ENCODE assay signal across 11 mouse cellular contexts in genomic region chr6:54158317-54158716, GRCm38 (mm10).
DNase-seq lines count a peak whose midpoint lies in the region; ATAC-seq lines count a peak whose summit lies in the region.
"Had no signal": no experiment of that assay in that cellular context is flagged by ENCODE, and none has a peak within 500 bp of the region (broad histone marks: within the 10 kb centered on the region; RNA-seq: fewer than 3 reads in every experiment).

No protein-coding gene starts in this region.

- no peak overlapping the region for H3K27ac ChIP-seq in kidney, embryonic 14.5 days (ENCODE audit: low read depth, low read length)
- peak overlapping the region; percentile 35 for H3K27ac ChIP-seq in intestine, embryonic 16.5 days (ENCODE audit: low read length)
- H3K27ac ChIP-seq in macrophage: peak overlapping the region; percentile 65
- no peak overlapping the region for H3K27ac ChIP-seq in neural tube, embryonic 15.5 days (replicated peaks)
- H3K27ac ChIP-seq: limb, embryonic 13.5 days; neural tube, embryonic 12.5 days had no signal

- H3K27me3 ChIP-seq in kidney, embryonic 14.5 days (ENCODE audit: control insufficient read depth, insufficient read depth, low read length): no peaks in the 10 kb centered on the region
- no peaks in the 10 kb centered on the region for H3K27me3 ChIP-seq in intestine, embryonic 16.5 days (replicated peaks; ENCODE audit: control insufficient read depth, insufficient read depth, low read length)
- H3K27me3 ChIP-seq in neural tube, embryonic 15.5 days (replicated peaks): no peaks in the 10 kb centered on the region; the same call in 1 of the 2 replicates
- H3K27me3 ChIP-seq: limb, embryonic 13.5 days; neural tube, embryonic 12.5 days had no signal

- WGBS in kidney, embryonic 14.5 days: 30% methylated on average over 3 of the region's 3 CpGs
- 15% methylated on average over 3 of the region's 3 CpGs for WGBS in intestine, embryonic 16.5 days
- WGBS in macrophage (ENCODE audit: missing documents): 2% methylated on average over 3 of the region's 3 CpGs
- WGBS in neural tube, embryonic 15.5 days: 54% methylated on average over 3 of the region's 3 CpGs

- no peaks in the 10 kb centered on the region for H3K79me2 ChIP-seq in macrophage (ENCODE audit: inconsistent target)

- H3K4me3 ChIP-seq in kidney, embryonic 14.5 days (ENCODE audit: low read length): no peak overlapping the region
- H3K4me3 ChIP-seq in intestine, embryonic 16.5 days (ENCODE audit: low read length): no peak overlapping the region
- H3K4me3 ChIP-seq in macrophage (ENCODE audit: inconsistent target): no peak overlapping the region
- no peak overlapping the region for H3K4me3 ChIP-seq in neural tube, embryonic 15.5 days (replicated peaks)
- H3K4me3 ChIP-seq: limb, embryonic 13.5 days; neural tube, embryonic 12.5 days had no signal

- H3K4me1 ChIP-seq in kidney, embryonic 14.5 days (ENCODE audit: control insufficient read depth, insufficient read depth, low read length): peaks cover 9% of the 10 kb centered on the region; the same call in 1 of the 2 replicates
- H3K4me1 ChIP-seq in intestine, embryonic 16.5 days (ENCODE audit: control insufficient read depth, insufficient read depth, low read length): peaks cover 26% of the 10 kb centered on the region
- H3K4me1 ChIP-seq in neural tube, embryonic 15.5 days: no peaks in the 10 kb centered on the region; the same call in 1 of the 2 replicates

- H3K36me3 ChIP-seq in kidney, embryonic 14.5 days (ENCODE audit: control insufficient read depth, insufficient read depth, low read length): no peaks in the 10 kb centered on the region
- H3K36me3 ChIP-seq in intestine, embryonic 16.5 days (ENCODE audit: control insufficient read depth, insufficient read depth, low read length): no peaks in the 10 kb centered on the region
- no peaks in the 10 kb centered on the region for H3K36me3 ChIP-seq in macrophage (ENCODE audit: inconsistent target)
- H3K36me3 ChIP-seq in neural tube, embryonic 15.5 days: no peaks in the 10 kb centered on the region
- H3K36me3 ChIP-seq: limb, embryonic 13.5 days; neural tube, embryonic 12.5 days had no signal

- no peak for ATAC-seq in kidney, embryonic 14.5 days (ENCODE audit: low FRiP score, low TSS enrichment)
- ATAC-seq in intestine, embryonic 16.5 days: peak; percentile 91
- ATAC-seq in neural tube, embryonic 15.5 days (ENCODE audit: low FRiP score): no peak
- no peak for ATAC-seq in megakaryocyte-erythroid progenitor cell, adult 5-6 weeks (replicated peaks; ENCODE audit: low FRiP score, low TSS enrichment, poor library complexity, severe bottlenecking)

- no peaks in the 10 kb centered on the region for H3K9me3 ChIP-seq in kidney, embryonic 14.5 days (ENCODE audit: control insufficient read depth, low read length)
- no peaks in the 10 kb centered on the region for H3K9me3 ChIP-seq in intestine, embryonic 16.5 days (ENCODE audit: control insufficient read depth, low read length)
- no peaks in the 10 kb centered on the region for H3K9me3 ChIP-seq in neural tube, embryonic 15.5 days (replicated peaks)
- H3K9me3 ChIP-seq: limb, embryonic 13.5 days; neural tube, embryonic 12.5 days had no signal

- peak; percentile 30 for DNase-seq in kidney, adult 11 months
- peak; percentile 14 for DNase-seq in adrenal gland, postnatal 10 days
- DNase-seq in right cerebral cortex, adult 18-20 months: no peak
- DNase-seq: cerebellum, adult 11 months had no signal

- H3K9ac ChIP-seq in kidney, embryonic 14.5 days (ENCODE audit: low read depth, low read length): no peak overlapping the region
- no peak overlapping the region for H3K9ac ChIP-seq in intestine, embryonic 16.5 days (ENCODE audit: low read depth, low read length)
- H3K9ac ChIP-seq in neural tube, embryonic 15.5 days (replicated peaks): no peak overlapping the region
- H3K9ac ChIP-seq: limb, embryonic 13.5 days; neural tube, embryonic 12.5 days had no signal

- no peak overlapping the region for H3K4me2 ChIP-seq in kidney, embryonic 14.5 days (replicated peaks; ENCODE audit: low read depth, low read length)
- H3K4me2 ChIP-seq in intestine, embryonic 16.5 days (ENCODE audit: low read depth, low read length): peak overlapping the region; percentile 1; the same call in 1 of the 2 replicates
- H3K4me2 ChIP-seq in neural tube, embryonic 15.5 days: no peak overlapping the region
- H3K4me2 ChIP-seq: limb, embryonic 13.5 days; neural tube, embryonic 12.5 days had no signal

Comparison
In these comparisons a context has a peak if more than half of its experiments do, and no peak if none do; other contexts are left out.
1. H3K27ac ChIP-seq: peak in intestine, embryonic 16.5 days (single experiment) and macrophage (single experiment); none in kidney, embryonic 14.5 days (single experiment) and neural tube, embryonic 15.5 days (single experiment).